8 mouse cellular contexts compared by ENCODE assay signal in genomic region chr6:108668321-108668786, GRCm38 (mm10). TPM values are rescaled to one million over a fixed set of nuclear protein-coding genes. Genes with fewer than 3 reads are reported as not detected.
DNase-seq lines count a peak whose midpoint lies in the region.

No protein-coding gene starts in this region.

- peak; percentile 77 to 79 for DNase-seq in adrenal gland, adult 18-20 months (ENCODE audit: low spot score in 2 of 2)
- peak; percentile 89 for DNase-seq in embryo, embryonic 11 days
- DNase-seq in gastrocnemius, postnatal 25 days = peak; percentile 91
- peak; percentile 70 for DNase-seq in induced T-regulatory cell, adult 2 months (ENCODE audit: low read depth)
- DNase-seq in left cerebral cortex, adult 18-20 months (ENCODE audit: low spot score in 2 of 2) = peak; percentile 79 to 83
- DNase-seq in lung, postnatal 14 days = peak; percentile 86
- peak; percentile 62 for DNase-seq in ovary, postnatal 14 days (ENCODE audit: low spot score)
- DNase-seq in thymus, postnatal 4 days = peak; percentile 54

RNA-seq across cellular contexts. Expression of gene Bhlhe40, which starts 7.9 kb away (rescaled TPM):
- 10 to 100 TPM; 66.3 to 85.9 TPM for total RNA-seq in adrenal gland, adult 18-20 months (2021)
- total RNA-seq in gastrocnemius, postnatal 25 days (2021) = 10 to 100 TPM; 61.9 to 69.2 TPM
- total RNA-seq in left cerebral cortex, adult 18-20 months (2021) = 100 to 1,000 TPM; 153 to 167 TPM

Comparison
In these comparisons a context has a peak if more than half of its experiments do, and no peak if none do; other contexts are left out.
1. Peak in every context shown above with its lines: DNase-seq.